Mouse (Mus musculus) heart, adult 2 months (tissue): Measurements from ENCODE around the gene Igbp1. TPM values are rescaled to one million over a fixed set of nuclear protein-coding genes. Genes with fewer than 3 reads are reported as not detected.

Experiments used
- DNase-seq, 2 experiments: peaks; one replicate each; pipeline ENCODE4 v3.0.0; 2021
- H3K27ac ChIP-seq: fragments of 200-600 bp; 2 replicates; pipeline ENCODE4 v1.8.1; 2022
- H3K27me3 ChIP-seq: fragments of 200-500 bp; 2 replicates; pipeline ENCODE4 v1.6.1; 2012; ENCODE audit warnings: mild to moderate bottlenecking, low read length, inconsistent platforms, mixed read lengths; ENCODE audit not compliant: control insufficient read depth, insufficient read depth
- H3K36me3 ChIP-seq: fragments of 200-500 bp; 2 replicates; pipeline ENCODE4 v1.6.1; 2012; ENCODE audit warnings: low read length, inconsistent platforms; ENCODE audit not compliant: control insufficient read depth, insufficient read depth
- H3K4me1 ChIP-seq: fragments of 200-500 bp; 2 replicates; pipeline ENCODE4 v1.6.1; 2011; ENCODE audit warnings: low read length; ENCODE audit not compliant: control insufficient read depth, insufficient read depth
- H3K4me3 ChIP-seq: fragments of 200-600 bp; 2 replicates; pipeline ENCODE4 v1.8.1; 2022
- H3K79me2 ChIP-seq: fragments of 200-500 bp; replicated peaks from 2 replicates; pipeline ENCODE4 v1.6.1; 2012; ENCODE audit warnings: mild to moderate bottlenecking, inconsistent platforms, low read length, moderate library complexity, mixed read lengths; ENCODE audit not compliant: control insufficient read depth, insufficient read depth
- H3K9ac ChIP-seq: fragments of 200-500 bp; 2 replicates; pipeline ENCODE4 v1.6.1; 2012; ENCODE audit warnings: low read depth, mild to moderate bottlenecking, control low read depth, inconsistent platforms, low read length, mixed read lengths
- CTCF ChIP-seq: fragments of 200-600 bp; IDR thresholded peaks from 2 replicates; pipeline ENCODE4 v1.8.1; 2022; ENCODE audit warnings: antibody characterized with exemption, mild to moderate bottlenecking, moderate library complexity
- EP300 ChIP-seq: fragments of 200-500 bp; IDR thresholded peaks from 2 replicates; pipeline ENCODE4 v1.6.1; 2011; ENCODE audit warnings: low read depth, low read length, control low read depth; ENCODE audit not compliant: insufficient read depth
- POLR2A ChIP-seq: fragments of 200-500 bp; IDR thresholded peaks from 2 replicates; pipeline ENCODE4 v1.6.1; 2011; ENCODE audit warnings: mild to moderate bottlenecking, low read depth, low read length, control low read depth; ENCODE audit not compliant: insufficient read depth
- WGBS: fragments of 180-500 bp; shearing (Covaris S2); methylation state at CpG from one replicate; pipeline ENCODE4 v1.1.7; 2018; 5-methylcytosine and 5-hydroxymethylcytosine counted together
- intact Hi-C: fragments of 180-260 bp; cut with DNase I; formaldehyde crosslinking; loops from one replicate; pipeline ENCODE4 v1.15.1; 2025
- long read RNA-seq: library from polyadenylated mRNA; stranded (forward); transcript quantifications from one replicate; pipeline ENCODE4 v2.0.0, GENCODE M21; 2021
- polyA plus RNA-seq: library from polyadenylated mRNA; depleted of rRNA; stranded (reverse); fragments of >200 nt; gene quantifications from 2 replicates; pipeline ENCODE4 v1.2.3, GENCODE M21; 2012; rRNA removed
- total RNA-seq, 2 experiments: library from RNA; stranded (reverse); gene quantifications; 2 replicates each; pipeline ENCODE4 v1.2.3; 2021

Igbp1 gene
- total RNA-seq (10 to 100 TPM; 34.9 to 41.9 TPM), polyA plus RNA-seq (18.7 and 33.8 TPM in 2 replicates)
- long read RNA-seq, transcript Igbp1-201 (6 exons, 1,518 nt), result major isoform, 15 of 20 reads
- long read RNA-seq, partial matches to known transcripts, result 5 of 20 reads
- long read RNA-seq, other reads (novel, unspliced or antisense), result 0 of 20 reads

DNA sequence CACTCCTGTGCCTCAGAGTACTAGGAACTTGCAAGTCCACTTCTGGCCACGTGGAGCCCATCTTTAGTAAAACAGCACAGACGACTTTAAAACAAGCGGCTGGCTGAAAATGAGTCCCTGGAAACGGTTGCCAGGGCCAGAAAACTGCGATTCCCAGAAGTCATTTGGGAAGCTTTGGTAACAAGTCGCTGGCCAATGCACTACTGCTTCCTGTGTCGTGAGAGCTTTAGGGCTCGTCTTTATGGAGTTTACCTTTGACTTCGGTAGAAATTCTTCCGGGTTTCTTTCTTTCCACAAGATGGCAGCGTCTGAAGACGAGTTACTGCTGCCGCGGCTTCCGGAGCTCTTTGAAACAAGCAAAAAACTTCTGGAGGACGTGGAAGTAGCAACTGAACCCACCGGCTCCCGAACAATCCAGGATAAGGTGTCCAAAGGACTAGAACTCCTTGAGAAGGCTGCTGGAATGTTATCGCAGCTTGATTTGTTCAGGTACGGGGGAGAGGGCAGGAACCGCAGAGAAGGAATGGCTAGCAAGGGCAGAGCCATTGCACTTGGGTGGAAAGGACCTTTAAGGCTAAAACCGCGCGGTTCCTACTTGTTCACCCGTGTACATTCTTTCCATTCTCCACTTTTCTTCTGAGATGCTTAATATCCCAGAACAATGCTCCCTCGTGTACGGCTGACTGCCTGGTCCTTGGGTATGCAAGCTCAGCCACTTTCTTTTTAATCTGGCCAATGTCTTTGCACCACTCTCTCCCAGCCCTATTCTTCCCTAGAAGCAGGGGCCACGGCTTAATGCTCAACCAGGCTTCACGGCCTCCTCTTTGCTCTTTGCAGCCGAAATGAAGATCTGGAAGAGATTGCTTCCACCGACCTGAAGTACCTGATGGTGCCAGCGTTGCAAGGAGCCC lies at the start of gene Igbp1:
Gene Igbp1 (plus strand): TSS at position 224 of the 911 bp plus-strand sequence.
- WGBS, result 17% methylated on average over 32 of the region's 32 CpGs
- intact Hi-C loops, result no loop called here
- peak within 1 kb of the TSS; percentile 52 for H3K4me3 ChIP-seq
- no peaks in the 10 kb centered on the region; the same call in 1 of the 2 replicates for H3K36me3 ChIP-seq
- no peaks in the 10 kb centered on the region for H3K4me1 ChIP-seq
- H3K27me3 ChIP-seq, result no peaks in the 10 kb centered on the region
- H3K79me2 ChIP-seq, result no peaks in the 10 kb centered on the region
- H3K9ac ChIP-seq, result peak within 1 kb of the TSS; percentile 81
- peak; percentile 71 to 83 for DNase-seq
- peak within 1 kb of the TSS; percentile 68 for H3K27ac ChIP-seq
- TF ChIP-seq CTCF (peak; percentile 39), EP300 (no peak), POLR2A (peak; percentile 63)

DNA sequence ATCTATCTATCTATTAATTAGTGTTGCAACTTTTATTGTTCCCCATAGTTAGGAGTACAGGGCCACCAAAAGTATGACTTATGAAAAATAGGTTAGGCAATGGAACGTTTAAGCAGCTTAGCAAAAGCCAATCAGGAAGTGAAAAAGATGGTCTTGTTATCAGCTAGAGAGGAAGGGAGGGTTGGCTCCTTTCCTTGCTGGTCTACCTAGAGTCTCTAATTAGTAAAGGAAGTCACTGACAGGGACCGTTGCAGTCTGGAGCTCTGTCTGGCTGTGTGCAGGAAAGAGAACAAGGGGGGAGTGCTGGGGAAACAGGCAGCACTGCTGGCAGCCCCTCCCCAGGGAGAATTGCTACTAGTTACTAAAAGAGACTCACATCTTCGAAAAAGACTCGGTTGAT lies 26.0 kb upstream of the Igbp1 start:
- no peak overlapping the region for H3K4me3 ChIP-seq
- no peak overlapping the region for H3K9ac ChIP-seq
- 39% methylated on average over 4 of the region's 4 CpGs for WGBS
- no peaks in the 10 kb centered on the region for H3K27me3 ChIP-seq
- no peaks in the 10 kb centered on the region for H3K4me1 ChIP-seq
- TF ChIP-seq POLR2A (no peak), EP300 (no peak), CTCF (no peak)
- no peak for DNase-seq
- intact Hi-C loops, result no loop called here
- no peak overlapping the region for H3K27ac ChIP-seq
- no peaks in the 10 kb centered on the region for H3K79me2 ChIP-seq
- no peaks in the 10 kb centered on the region for H3K36me3 ChIP-seq

DNA sequence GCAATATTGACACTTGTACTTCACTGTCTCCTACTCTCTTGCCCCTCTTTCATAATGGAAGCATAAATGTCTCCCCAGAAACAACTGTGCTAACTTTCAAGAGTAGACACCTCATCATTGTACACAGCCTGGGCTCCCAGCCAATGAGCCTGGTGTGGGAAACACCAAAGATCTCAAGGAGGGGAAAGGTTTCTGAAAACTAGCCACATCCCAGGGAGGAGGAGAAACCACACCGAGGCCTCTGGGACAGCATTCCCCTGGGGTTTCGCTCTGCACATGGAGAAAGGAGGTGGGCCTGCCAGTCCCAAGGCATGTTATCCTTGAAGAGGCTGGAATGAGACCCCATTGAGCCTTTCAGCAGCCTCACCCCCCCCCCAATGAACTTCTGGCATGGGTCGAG lies 24.0 kb upstream of the Igbp1 start:
- no peak for TF ChIP-seq EP300
- no peak for TF ChIP-seq CTCF
- no peak for TF ChIP-seq POLR2A
- Histone ChIP-seq H3K27ac (no peak overlapping the region), H3K4me3 (no peak overlapping the region), H3K27me3 (no peaks in the 10 kb centered on the region), H3K79me2 (no peaks in the 10 kb centered on the region), H3K4me1 (no peaks in the 10 kb centered on the region), H3K36me3 (no peaks in the 10 kb centered on the region), H3K9ac (no peak overlapping the region)
- no peak for DNase-seq
- intact Hi-C loops, result no loop called here
- WGBS, result 66% methylated on average over 3 of the region's 3 CpGs

DNA sequence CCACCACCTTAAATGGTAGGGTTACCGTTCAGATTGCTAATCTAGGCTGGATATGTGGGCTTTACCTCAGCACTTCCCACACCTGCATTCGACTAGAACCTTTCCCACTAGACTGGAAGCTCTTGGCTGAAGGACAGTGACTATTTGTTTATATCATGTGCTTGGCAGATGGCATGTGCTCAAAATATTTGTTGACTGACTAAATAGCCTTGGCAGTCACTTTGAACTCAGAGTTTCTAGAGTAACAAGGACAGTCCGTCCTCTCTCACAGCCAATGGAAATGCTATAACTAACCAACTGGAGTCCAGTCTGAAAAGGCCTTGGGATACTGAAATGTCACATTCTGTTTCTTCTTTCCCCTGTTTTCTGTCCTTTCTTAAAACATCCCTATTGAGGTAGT lies 22.6 kb upstream of the Igbp1 start:
- H3K4me1 ChIP-seq, result no peaks in the 10 kb centered on the region
- no peaks in the 10 kb centered on the region for H3K36me3 ChIP-seq
- intact Hi-C loops, result no loop called here
- H3K4me3 ChIP-seq, result no peak overlapping the region
- WGBS, result 61% methylated on average over 3 of the region's 3 CpGs
- H3K27me3 ChIP-seq, result no peaks in the 10 kb centered on the region
- no peak overlapping the region for H3K27ac ChIP-seq
- H3K79me2 ChIP-seq, result no peaks in the 10 kb centered on the region
- DNase-seq, result peak in 1 of 2 experiments; percentile 6
- TF ChIP-seq POLR2A (no peak), CTCF (no peak), EP300 (no peak)
- H3K9ac ChIP-seq, result no peak overlapping the region

DNA sequence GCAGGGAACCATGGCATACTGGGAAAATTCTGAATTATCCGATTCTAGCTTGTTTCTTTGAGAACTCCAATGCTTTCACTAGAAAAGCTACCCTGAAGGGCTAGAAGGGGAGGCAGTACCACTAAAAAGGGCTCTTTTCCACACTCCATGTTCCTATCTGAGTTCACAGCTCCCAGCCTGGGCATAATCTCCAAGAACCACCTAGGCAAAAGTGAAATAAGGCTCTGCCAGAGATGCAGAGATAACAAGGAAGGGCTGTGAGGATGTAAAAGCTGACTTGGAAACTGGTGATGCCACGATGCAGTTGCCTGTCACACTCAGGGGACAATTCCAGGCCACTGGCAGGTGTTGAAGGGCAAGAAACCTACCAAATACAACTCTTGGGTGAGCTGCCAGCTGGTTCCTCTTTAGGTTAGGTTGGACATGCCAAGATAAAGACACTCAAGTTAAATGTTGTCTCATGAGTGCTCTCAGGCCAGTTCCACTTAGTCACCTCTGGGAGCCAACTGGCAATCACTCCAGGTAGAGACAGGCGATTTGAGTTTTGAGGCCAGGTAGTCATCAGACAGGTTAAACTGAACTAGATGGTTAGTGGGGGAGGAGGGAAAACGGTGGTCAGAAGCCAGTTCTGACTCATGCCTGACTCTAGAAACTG lies 18.4 kb upstream of the Igbp1 start:
- H3K79me2 ChIP-seq, result no peaks in the 10 kb centered on the region
- no peak overlapping the region for H3K27ac ChIP-seq
- no peaks in the 10 kb centered on the region for H3K36me3 ChIP-seq
- H3K9ac ChIP-seq, result no peak overlapping the region
- H3K4me1 ChIP-seq, result no peaks in the 10 kb centered on the region
- no peak for TF ChIP-seq CTCF
- TF ChIP-seq EP300, result no peak
- no peak for TF ChIP-seq POLR2A
- H3K27me3 ChIP-seq, result no peaks in the 10 kb centered on the region
- H3K4me3 ChIP-seq, result no peak overlapping the region
- 51% methylated on average over 4 of the region's 4 CpGs for WGBS
- intact Hi-C loops, result no loop called here
- peak in 1 of 2 experiments; percentile 6 for DNase-seq

DNA sequence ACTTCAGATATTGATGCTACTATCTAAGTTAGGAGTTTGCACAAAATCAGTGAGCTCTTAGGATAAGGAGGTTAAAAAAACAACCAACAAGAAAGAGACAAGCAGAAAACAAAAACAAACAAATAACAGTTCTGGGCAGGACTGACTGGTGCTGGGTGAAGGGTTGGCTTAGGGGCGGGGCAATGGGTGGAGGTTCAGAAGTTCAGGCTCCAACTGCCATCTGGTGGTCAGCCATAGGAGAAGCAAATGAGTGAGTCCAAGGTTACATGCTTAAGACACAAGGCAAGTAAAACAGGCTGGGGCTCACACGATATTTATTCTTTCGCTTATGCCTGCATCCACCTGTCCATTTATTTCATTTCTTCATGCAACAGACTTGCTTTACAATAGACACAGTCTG lies 13.8 kb upstream of the Igbp1 start:
- no peak for TF ChIP-seq POLR2A
- 0 out of 2 replicates have a peak, but pooled peaks have one; percentile 62 for TF ChIP-seq EP300
- TF ChIP-seq CTCF, result peak; percentile 80
- 18% methylated on average over 3 of the region's 3 CpGs for WGBS
- Histone ChIP-seq H3K27me3 (no peaks in the 10 kb centered on the region), H3K4me3 (no peak overlapping the region), H3K9ac (no peak overlapping the region), H3K79me2 (no peaks in the 10 kb centered on the region), H3K36me3 (no peaks in the 10 kb centered on the region), H3K4me1 (no peaks in the 10 kb centered on the region), H3K27ac (no peak overlapping the region)
- DNase-seq, result peak; percentile 63 to 65
- intact Hi-C loops, result loop anchor here (1.0 to 10.0 kb wide), 5 partner anchors 506 to 1348 kb away; partner anchors contain the start of gene Eda
